19 mouse cellular contexts compared by ENCODE assay signal in the genomic region with DNA sequence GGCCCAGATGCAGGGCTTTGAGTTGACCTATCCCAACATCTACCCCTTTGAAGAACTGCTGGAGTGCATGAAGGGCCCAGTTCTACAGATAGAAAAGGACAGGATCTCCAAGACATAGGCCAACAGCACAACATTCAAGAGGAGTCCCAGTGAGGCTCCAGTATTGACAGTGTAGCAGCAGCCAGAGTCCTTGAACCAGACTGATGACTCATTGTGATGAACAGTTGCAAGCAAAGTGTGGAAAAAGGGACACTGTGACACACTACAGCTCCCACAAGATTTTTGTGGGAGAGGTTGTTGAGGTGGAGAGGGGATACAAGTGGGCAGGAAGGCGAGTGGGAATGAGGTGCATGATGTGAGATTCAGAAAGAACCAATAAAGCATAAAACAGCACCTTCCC.
A peak's percentile ranks its signal among the peaks of the same experiment; 100 is the strongest.
DNase-seq lines count a peak whose midpoint lies in the region.
"Had no signal": no experiment of that assay in that cellular context is flagged by ENCODE, and none has a peak within 500 bp of the region (broad histone marks: within the 10 kb centered on the region; RNA-seq: fewer than 3 reads in every experiment).

No protein-coding gene starts in this region.

- intact Hi-C loops in heart, postnatal 25 days (cut with DNase I), result no loop called here

- no peak overlapping the region for H3K4me3 ChIP-seq in heart, embryonic 10.5 days
- H3K4me3 ChIP-seq: embryonic facial prominence, embryonic 13.5 days; forebrain, embryonic 13.5 days; heart, adult 2 months; heart, embryonic 12.5 days; hindbrain, embryonic 15.5 days had no signal

- H3K4me1 ChIP-seq in heart, embryonic 10.5 days, result no peaks in the 10 kb centered on the region
- H3K4me1 ChIP-seq: embryonic facial prominence, embryonic 13.5 days; forebrain, embryonic 13.5 days; hindbrain, embryonic 15.5 days had no signal

- no peaks in the 10 kb centered on the region for H3K27me3 ChIP-seq in heart, embryonic 10.5 days (ENCODE audit: insufficient read depth, poor library complexity, severe bottlenecking)
- H3K27me3 ChIP-seq: embryonic facial prominence, embryonic 13.5 days; forebrain, embryonic 13.5 days; heart, embryonic 12.5 days; hindbrain, embryonic 15.5 days; Patski had no signal

- peak; percentile 8 to 9 for DNase-seq in right cerebral cortex, adult 2 months (ENCODE audit: low spot score in 2 of 2)
- no peak for DNase-seq in right cerebral cortex, postnatal 10 days (ENCODE audit: low spot score in 2 of 2)
- DNase-seq in adrenal gland, adult 8-10 months, result peak; percentile 29
- peak; percentile 48 to 49 for DNase-seq in adrenal gland, postnatal 36 days
- DNase-seq in heart, postnatal 25 days (ENCODE audit: low spot score), result no peak
- DNase-seq in heart, embryonic 10.5 days (ENCODE audit: low spot score), result no peak
- DNase-seq: cerebellum, adult 18-20 months; cerebellum, adult 9-11 months; cerebellum, postnatal 36 days; forebrain, postnatal 0 days; gastrocnemius, postnatal 10 days; heart, adult 2 months; heart, postnatal 36 days; kidney, adult 2 months had no signal

- H3K36me3 ChIP-seq in heart, embryonic 10.5 days, result no peaks in the 10 kb centered on the region
- H3K36me3 ChIP-seq: embryonic facial prominence, embryonic 13.5 days; heart, embryonic 12.5 days; hindbrain, embryonic 15.5 days had no signal

- WGBS in heart, embryonic 10.5 days, result 79% methylated on average over 1 of the region's 1 CpGs

- H3K9me3 ChIP-seq in heart, embryonic 10.5 days, result no peaks in the 10 kb centered on the region
- H3K9me3 ChIP-seq: embryonic facial prominence, embryonic 13.5 days; forebrain, embryonic 13.5 days; heart, embryonic 12.5 days; hindbrain, embryonic 15.5 days had no signal

- H3K27ac ChIP-seq in heart, embryonic 10.5 days, result no peak overlapping the region
- H3K27ac ChIP-seq: embryonic facial prominence, embryonic 13.5 days; forebrain, embryonic 13.5 days; heart, adult 2 months; hindbrain, embryonic 15.5 days had no signal

Comparison
In these comparisons a context has a peak if more than half of its experiments do, and no peak if none do; other contexts are left out.
1. DNase-seq: peak in right cerebral cortex, adult 2 months (2 of 2), adrenal gland, adult 8-10 months (single experiment) and adrenal gland, postnatal 36 days (2 of 2); none in right cerebral cortex, postnatal 10 days (0 of 2), heart, postnatal 25 days (single experiment) and heart, embryonic 10.5 days (single experiment).